Mouse (Mus musculus): ENCODE results near the gene Atr. TPM values are rescaled to one million over a fixed set of nuclear protein-coding genes. Genes with fewer than 3 reads are reported as not detected.

Atr gene
- polyA plus RNA-seq, 1 experiment from 2014 or later, result 21.0 TPM

- Histone ChIP-seq H3K4me2 (ENCODE audit: low read depth) (no peak overlapping the region), H3K9ac (ENCODE audit: low read length) (no peak overlapping the region), H3K27me3 (ENCODE audit: control insufficient read depth, insufficient read depth, low read length) (no peaks in the 10 kb centered on the region), H3K9me3 (ENCODE audit: control insufficient read depth, low read length) (no peaks in the 10 kb centered on the region), H3K27ac (ENCODE audit: low read depth, low read length) (no peak overlapping the region), H3K4me1 (ENCODE audit: control insufficient read depth, insufficient read depth, low read length) (no peaks in the 10 kb centered on the region), H3K36me3 (ENCODE audit: control insufficient read depth, insufficient read depth, low read length) (no peaks in the 10 kb centered on the region), H3K4me3 (ENCODE audit: low read depth, low read length) (no peak overlapping the region)
- 88% methylated on average over 4 of the region's 4 CpGs for WGBS
- ATAC-seq (ENCODE audit: insufficient read depth, low FRiP score, low TSS enrichment) (no peak), DNase-seq (ENCODE audit: low spot score) (no peak)
These were observed 1.4 kb upstream of the Atr start for GRCm38 (mm10) chr9:95856004-95856403.

GRCm38 (mm10) chr9:95858027-95858570 lies 702 bp downstream of the Atr start:
- Histone ChIP-seq H3K4me2 (ENCODE audit: low read depth) (peak overlapping the region; percentile 48), H3K4me1 (ENCODE audit: control insufficient read depth, insufficient read depth, low read length) (no peaks in the 10 kb centered on the region), H3K36me3 (ENCODE audit: control insufficient read depth, insufficient read depth, low read length) (no peaks in the 10 kb centered on the region), H3K27ac (ENCODE audit: low read depth, low read length) (no peak overlapping the region), H3K27me3 (ENCODE audit: control insufficient read depth, insufficient read depth, low read length) (no peaks in the 10 kb centered on the region), H3K9me3 (ENCODE audit: control insufficient read depth, low read length) (no peaks in the 10 kb centered on the region), H3K9ac (ENCODE audit: low read length) (peak overlapping the region; percentile 79), H3K4me3 (ENCODE audit: low read depth, low read length) (peak overlapping the region; percentile 86)
- 0% methylated on average over 31 of the region's 31 CpGs for WGBS
- DNase-seq (ENCODE audit: low spot score), result peak; percentile 70
- ATAC-seq (ENCODE audit: insufficient read depth, low FRiP score, low TSS enrichment), result peak; percentile 30

- Histone ChIP-seq H3K9ac (ENCODE audit: low read length) (no peak overlapping the region), H3K4me2 (ENCODE audit: low read depth) (no peak overlapping the region), H3K27me3 (ENCODE audit: control insufficient read depth, insufficient read depth, low read length) (no peaks in the 10 kb centered on the region), H3K4me1 (ENCODE audit: control insufficient read depth, insufficient read depth, low read length) (no peaks in the 10 kb centered on the region), H3K4me3 (ENCODE audit: low read depth, low read length) (no peak overlapping the region), H3K27ac (ENCODE audit: low read depth, low read length) (no peak overlapping the region), H3K36me3 (ENCODE audit: control insufficient read depth, insufficient read depth, low read length) (0 out of 2 replicates have a peak, but pooled peaks cover 2% of the 10 kb centered on the region), H3K9me3 (ENCODE audit: control insufficient read depth, low read length) (no peaks in the 10 kb centered on the region)
- WGBS, result 96% methylated on average over 5 of the region's 5 CpGs
- ATAC-seq (ENCODE audit: insufficient read depth, low FRiP score, low TSS enrichment) (no peak), DNase-seq (ENCODE audit: low spot score) (no peak)
These were observed 20.8 kb downstream of the Atr start for GRCm38 (mm10) chr9:95878246-95878645.

GRCm38 (mm10) chr9:95882751-95883150 lies 25.4 kb downstream of the Atr start:
- no peaks in the 10 kb centered on the region for H3K27me3 ChIP-seq (ENCODE audit: control insufficient read depth, insufficient read depth, low read length)
- H3K9me3 ChIP-seq (ENCODE audit: control insufficient read depth, low read length), result no peaks in the 10 kb centered on the region
- DNase-seq (ENCODE audit: low spot score) (no peak), ATAC-seq (ENCODE audit: insufficient read depth, low FRiP score, low TSS enrichment) (no peak)
- no peak overlapping the region for H3K27ac ChIP-seq (ENCODE audit: low read depth, low read length)
- no peak overlapping the region for H3K4me2 ChIP-seq (ENCODE audit: low read depth)
- 93% methylated on average over 2 of the region's 2 CpGs for WGBS
- no peak overlapping the region for H3K9ac ChIP-seq (ENCODE audit: low read length)
- no peak overlapping the region for H3K4me3 ChIP-seq (ENCODE audit: low read depth, low read length)
- no peaks in the 10 kb centered on the region for H3K4me1 ChIP-seq (ENCODE audit: control insufficient read depth, insufficient read depth, low read length)
- H3K36me3 ChIP-seq (ENCODE audit: control insufficient read depth, insufficient read depth, low read length), result 0 out of 2 replicates have a peak, but pooled peaks cover 2% of the 10 kb centered on the region

GRCm38 (mm10) chr9:95897392-95897791 lies 40.0 kb downstream of the Atr start:
- WGBS, result 90% methylated on average over 5 of the region's 5 CpGs
- H3K36me3 ChIP-seq (ENCODE audit: control insufficient read depth, insufficient read depth, low read length), result no peaks in the 10 kb centered on the region
- H3K4me2 ChIP-seq (ENCODE audit: low read depth), result no peak overlapping the region
- H3K27ac ChIP-seq (ENCODE audit: low read depth, low read length), result no peak overlapping the region
- no peaks in the 10 kb centered on the region for H3K27me3 ChIP-seq (ENCODE audit: control insufficient read depth, insufficient read depth, low read length)
- no peaks in the 10 kb centered on the region for H3K4me1 ChIP-seq (ENCODE audit: control insufficient read depth, insufficient read depth, low read length)
- no peaks in the 10 kb centered on the region for H3K9me3 ChIP-seq (ENCODE audit: control insufficient read depth, low read length)
- no peak overlapping the region for H3K9ac ChIP-seq (ENCODE audit: low read length)
- ATAC-seq (ENCODE audit: insufficient read depth, low FRiP score, low TSS enrichment) (no peak), DNase-seq (ENCODE audit: low spot score) (no peak)
- H3K4me3 ChIP-seq (ENCODE audit: low read depth, low read length), result no peak overlapping the region

- Histone ChIP-seq H3K27ac (ENCODE audit: low read depth, low read length) (no peak overlapping the region), H3K36me3 (ENCODE audit: control insufficient read depth, insufficient read depth, low read length) (no peaks in the 10 kb centered on the region), H3K4me1 (ENCODE audit: control insufficient read depth, insufficient read depth, low read length) (no peaks in the 10 kb centered on the region), H3K4me3 (ENCODE audit: low read depth, low read length) (no peak overlapping the region), H3K9ac (ENCODE audit: low read length) (no peak overlapping the region), H3K4me2 (ENCODE audit: low read depth) (no peak overlapping the region), H3K9me3 (ENCODE audit: control insufficient read depth, low read length) (no peaks in the 10 kb centered on the region), H3K27me3 (ENCODE audit: control insufficient read depth, insufficient read depth, low read length) (no peaks in the 10 kb centered on the region)
- ATAC-seq (ENCODE audit: insufficient read depth, low FRiP score, low TSS enrichment), result no peak
- no peak for DNase-seq (ENCODE audit: low spot score)
These were observed 75.5 kb downstream of the Atr start for GRCm38 (mm10) chr9:95932855-95933254.

GRCm38 (mm10) chr9:95953658-95954057 lies 96.3 kb downstream of the Atr start:
- Histone ChIP-seq H3K4me1 (ENCODE audit: control insufficient read depth, insufficient read depth, low read length) (no peaks in the 10 kb centered on the region), H3K27ac (ENCODE audit: low read depth, low read length) (no peak overlapping the region), H3K9ac (ENCODE audit: low read length) (no peak overlapping the region), H3K4me3 (ENCODE audit: low read depth, low read length) (peak overlapping the region; percentile 96; the same call in 1 of the 2 replicates), H3K27me3 (ENCODE audit: control insufficient read depth, insufficient read depth, low read length) (no peaks in the 10 kb centered on the region), H3K9me3 (ENCODE audit: control insufficient read depth, low read length) (no peaks in the 10 kb centered on the region), H3K36me3 (ENCODE audit: control insufficient read depth, insufficient read depth, low read length) (no peaks in the 10 kb centered on the region), H3K4me2 (ENCODE audit: low read depth) (no peak overlapping the region; the same call in 1 of the 2 replicates)
- WGBS, result 83% methylated on average over 4 of the region's 4 CpGs
- DNase-seq (ENCODE audit: low spot score), result no peak
- ATAC-seq (ENCODE audit: insufficient read depth, low FRiP score, low TSS enrichment), result no peak

GRCm38 (mm10) chr9:95954226-95954584 lies 96.8 kb downstream of the Atr start:
- H3K9me3 ChIP-seq (ENCODE audit: control insufficient read depth, low read length), result no peaks in the 10 kb centered on the region
- no peak overlapping the region for H3K27ac ChIP-seq (ENCODE audit: low read depth, low read length)
- no peaks in the 10 kb centered on the region for H3K36me3 ChIP-seq (ENCODE audit: control insufficient read depth, insufficient read depth, low read length)
- H3K4me3 ChIP-seq (ENCODE audit: low read depth, low read length), result peak overlapping the region; percentile 96
- WGBS, result under 1% methylated on average over 7 of the region's 7 CpGs
- H3K9ac ChIP-seq (ENCODE audit: low read length), result peak overlapping the region; percentile 96
- DNase-seq (ENCODE audit: low spot score) (peak; percentile 73), ATAC-seq (ENCODE audit: insufficient read depth, low FRiP score, low TSS enrichment) (peak; percentile 68)
- no peaks in the 10 kb centered on the region for H3K4me1 ChIP-seq (ENCODE audit: control insufficient read depth, insufficient read depth, low read length)
- no peaks in the 10 kb centered on the region for H3K27me3 ChIP-seq (ENCODE audit: control insufficient read depth, insufficient read depth, low read length)
- peak overlapping the region; percentile 52 for H3K4me2 ChIP-seq (ENCODE audit: low read depth)

- H3K36me3 ChIP-seq (ENCODE audit: control insufficient read depth, insufficient read depth, low read length), result no peaks in the 10 kb centered on the region
- H3K9ac ChIP-seq (ENCODE audit: low read length), result peak within 1 kb of the TSS; percentile 96
- no peaks in the 10 kb centered on the region for H3K27me3 ChIP-seq (ENCODE audit: control insufficient read depth, insufficient read depth, low read length)
- peak within 1 kb of the TSS; percentile 96 for H3K4me3 ChIP-seq (ENCODE audit: low read depth, low read length)
- DNase-seq (ENCODE audit: low spot score) (peak; percentile 94), ATAC-seq (ENCODE audit: insufficient read depth, low FRiP score, low TSS enrichment) (peak; percentile 98)
- H3K27ac ChIP-seq (ENCODE audit: low read depth, low read length), result peak within 1 kb of the TSS; percentile 88
- WGBS, result under 1% methylated on average over 56 of the region's 57 CpGs
- H3K4me2 ChIP-seq (ENCODE audit: low read depth), result peak within 1 kb of the TSS; percentile 54
- H3K9me3 ChIP-seq (ENCODE audit: control insufficient read depth, low read length), result no peaks in the 10 kb centered on the region
- no peaks in the 10 kb centered on the region for H3K4me1 ChIP-seq (ENCODE audit: control insufficient read depth, insufficient read depth, low read length)
These were observed 97.4 kb downstream of the Atr start, which contains the start of gene Xrn1 for GRCm38 (mm10) chr9:95954585-95955461. TSS of gene Xrn1 (plus strand) at chr9:95954760.
